8 mouse cellular contexts compared by ENCODE assay signal in genomic region chr13:54503604-54504521, GRCm38 (mm10). TPM values are rescaled to one million over a fixed set of nuclear protein-coding genes. Genes with fewer than 3 reads are reported as not detected.
A peak's percentile ranks its signal among the peaks of the same experiment; 100 is the strongest.
DNase-seq lines count a peak whose midpoint lies in the region; ATAC-seq and TF ChIP-seq lines count a peak whose summit lies in the region.

Gene Simc1 (plus strand): TSS chr13:54503779.

- peaks cover 5% of the 10 kb centered on the region; the same call in 1 of the 2 replicates for H3K36me3 ChIP-seq in hindbrain, embryonic 14.5 days (replicated peaks; ENCODE audit: control insufficient read depth, insufficient read depth)

- peak within 1 kb of the TSS; percentile 84 for H3K27ac ChIP-seq in hindbrain, embryonic 14.5 days
- H3K27ac ChIP-seq in left cerebral cortex, adult 2 months = peak within 1 kb of the TSS; percentile 78

- no peaks in the 10 kb centered on the region for H3K27me3 ChIP-seq in hindbrain, embryonic 14.5 days (ENCODE audit: control insufficient read depth, insufficient read depth, low read length)

- H3K4me2 ChIP-seq in hindbrain, embryonic 14.5 days (replicated peaks) = peak within 1 kb of the TSS; percentile 85

- peak; percentile 16 for DNase-seq in WW6 (ENCODE audit: low read depth, low spot score)
- peak; percentile 79 to 80 for DNase-seq in cerebellum, postnatal 25 days
- peak; percentile 57 for DNase-seq in frontal cortex, postnatal 36 days (ENCODE audit: low spot score in 2 of 2)
- peak; percentile 60 for DNase-seq in hindbrain, embryonic 14.5 days (ENCODE audit: low spot score)
- peak; percentile 57 to 69 for DNase-seq in left cerebral cortex, adult 2 months (ENCODE audit: extremely low spot score in 1 of 2, low spot score in 2 of 2)
- DNase-seq in right cerebral cortex, adult 18-20 months = peak; percentile 61
- DNase-seq in urinary bladder, postnatal 14 days (ENCODE audit: low spot score) = peak; percentile 73

- H3K9me3 ChIP-seq in hindbrain, embryonic 14.5 days (ENCODE audit: control insufficient read depth, low read length) = no peaks in the 10 kb centered on the region

- H3K9ac ChIP-seq in hindbrain, embryonic 14.5 days = peak within 1 kb of the TSS; percentile 93

- H3K4me1 ChIP-seq in hindbrain, embryonic 14.5 days (replicated peaks; ENCODE audit: control insufficient read depth, insufficient read depth, low read length) = peaks cover 15% of the 10 kb centered on the region

- no peak; the same call in 1 of the 2 replicates for TF ChIP-seq CTCF in left cerebral cortex, adult 2 months (IDR thresholded peaks at IDR 0.05)

- intact Hi-C loops in left cerebral cortex, adult 2 months (cut with DNase I) = no loop called here

- ATAC-seq in hindbrain, embryonic 14.5 days (ENCODE audit: low FRiP score) = peak; percentile 90
- peak; percentile 93 for ATAC-seq in megakaryocyte, adult 5-6 weeks (ENCODE audit: poor library complexity, severe bottlenecking)

- H3K4me3 ChIP-seq in hindbrain, embryonic 14.5 days (replicated peaks; ENCODE audit: low read length) = peak within 1 kb of the TSS; percentile 89
- H3K4me3 ChIP-seq in left cerebral cortex, adult 2 months = peak within 1 kb of the TSS; percentile 91

- WGBS in hindbrain, embryonic 14.5 days = under 1% methylated on average over 105 of the region's 105 CpGs

RNA-seq across cellular contexts. Expression of gene Simc1, which starts in this region (rescaled TPM):
- polyA plus RNA-seq in hindbrain, embryonic 14.5 days (2014; fragmentation: Nextera tagmentation; extraction: Ambion mirVana) = 27.2 and 28.5 TPM in 2 replicates
- total RNA-seq in left cerebral cortex, adult 2 months (2021) = 10 to 100 TPM; 16.0 TPM
- total RNA-seq in megakaryocyte, adult 5-6 weeks (2015) = 5.3 and 5.5 TPM in 2 replicates
- 4.1 and 5.3 TPM in 2 replicates for total RNA-seq in megakaryocyte, adult 5-6 weeks (2017)

Comparison
In these comparisons a context has a peak if more than half of its experiments do, and no peak if none do; other contexts are left out.
1. Peak in every context shown above with its lines: DNase-seq, ATAC-seq, H3K4me3 ChIP-seq and H3K27ac ChIP-seq.
2. DNase-seq: peak in every context shown above with its lines; median percentile 80 in cerebellum, postnatal 25 days; 73 in urinary bladder, postnatal 14 days; 63 in left cerebral cortex, adult 2 months; 61 in right cerebral cortex, adult 18-20 months; 60 in hindbrain, embryonic 14.5 days; 57 in frontal cortex, postnatal 36 days; 16 in WW6.